Mouse (Mus musculus): Measurements from ENCODE around the gene Gspt1. TPM values are rescaled to one million over a fixed set of nuclear protein-coding genes. Genes with fewer than 3 reads are reported as not detected.
"Not testable (repeated sequence)": the region's sequence is repeated elsewhere in the genome, so short reads cannot be mapped to it uniquely, and the experiment has no call there.

Gspt1 gene
- 101 and 103 TPM in 2 replicates for polyA plus RNA-seq (2014; fragmentation: Nextera tagmentation; extraction: Ambion mirVana)

DNA sequence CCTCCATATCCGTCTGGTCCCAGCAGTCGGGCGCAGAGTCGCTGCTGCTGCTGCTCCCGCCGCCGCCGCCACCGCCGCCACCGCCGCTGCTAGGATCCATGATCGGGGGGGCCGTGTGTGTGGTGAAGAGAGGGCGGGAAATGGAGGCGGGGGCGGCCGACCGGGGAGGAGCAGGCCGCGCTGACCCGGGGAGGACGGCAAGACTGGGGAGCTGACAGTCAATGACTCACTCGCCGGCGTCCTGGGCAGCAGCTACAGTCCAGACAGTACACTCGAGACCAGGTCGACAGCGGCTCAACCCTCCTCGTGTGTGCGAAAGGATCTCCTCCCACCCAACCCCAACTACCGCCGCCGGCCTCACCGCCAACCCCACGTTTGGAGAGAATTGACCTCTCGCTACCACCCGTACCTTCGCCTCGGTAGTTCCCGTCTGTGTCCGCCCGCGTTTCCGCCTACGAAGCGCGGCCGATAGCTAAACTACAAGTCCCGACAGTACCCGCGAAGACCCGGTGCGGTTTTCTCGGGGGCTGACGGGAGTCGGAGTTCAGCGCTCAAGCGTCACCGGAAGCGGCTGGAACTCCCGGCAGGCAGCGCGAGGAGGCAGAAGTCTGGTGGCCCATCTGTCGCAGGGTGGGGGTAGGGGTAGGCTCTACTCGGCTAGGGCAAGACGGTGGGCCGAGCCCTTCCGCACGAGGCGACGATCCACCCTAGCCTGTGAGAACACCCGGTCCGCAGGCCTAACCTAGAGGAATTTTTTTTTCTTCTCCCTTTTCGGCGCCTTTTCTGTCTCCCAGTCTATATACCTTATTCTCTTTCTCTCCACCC lies at the start of gene Gspt1:
Gspt1 (minus strand) TSS at position 428 of the 825 bp plus-strand sequence.
- DNase-seq (ENCODE audit: low spot score) (peak; percentile 99), ATAC-seq (ENCODE audit: insufficient read depth, low FRiP score, low TSS enrichment) (peak; percentile 96)
- Histone ChIP-seq H3K4me2 (ENCODE audit: low read depth) (peak within 1 kb of the TSS; percentile 79), H3K4me1 (ENCODE audit: control insufficient read depth, insufficient read depth, low read length) (peaks cover 10% of the 10 kb centered on the region), H3K27ac (ENCODE audit: low read depth, low read length) (peak within 1 kb of the TSS; percentile 87), H3K9me3 (ENCODE audit: control insufficient read depth, low read length) (no peaks in the 10 kb centered on the region), H3K27me3 (ENCODE audit: control insufficient read depth, insufficient read depth, low read length) (no peaks in the 10 kb centered on the region), H3K36me3 (ENCODE audit: control insufficient read depth, insufficient read depth, low read length) (no peaks in the 10 kb centered on the region), H3K4me3 (ENCODE audit: low read depth, low read length) (peak within 1 kb of the TSS; percentile 99), H3K9ac (ENCODE audit: low read length) (peak within 1 kb of the TSS; percentile 94)
- under 1% methylated on average over 65 of the region's 76 CpGs for WGBS

DNA sequence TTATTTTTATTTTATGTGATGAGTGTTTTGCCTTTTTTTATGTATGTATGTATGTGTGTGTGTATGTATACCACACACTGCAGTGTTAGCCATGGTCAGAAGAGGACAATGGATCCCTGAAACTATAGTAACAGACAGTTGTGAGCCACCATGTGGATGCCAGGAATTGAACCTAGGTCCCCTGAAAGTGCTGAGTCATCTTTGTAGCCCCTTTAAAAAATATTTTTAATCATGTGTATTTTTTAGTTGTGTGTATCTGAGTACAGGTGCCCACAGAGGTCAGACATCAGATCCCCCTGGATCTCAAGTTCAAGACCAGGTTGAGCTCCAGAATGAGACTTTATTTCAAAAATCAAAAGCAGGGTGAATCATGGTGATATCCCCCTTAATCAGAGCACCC lies 49.6 kb upstream of the Gspt1 start:
- Histone ChIP-seq H3K36me3 (ENCODE audit: control insufficient read depth, insufficient read depth, low read length) (no peaks in the 10 kb centered on the region), H3K27ac (ENCODE audit: low read depth, low read length) (no peak overlapping the region), H3K4me3 (ENCODE audit: low read depth, low read length) (no peak overlapping the region), H3K9ac (ENCODE audit: low read length) (no peak overlapping the region), H3K4me2 (ENCODE audit: low read depth) (no peak overlapping the region), H3K4me1 (ENCODE audit: control insufficient read depth, insufficient read depth, low read length) (no peaks in the 10 kb centered on the region), H3K9me3 (ENCODE audit: control insufficient read depth, low read length) (no peaks in the 10 kb centered on the region), H3K27me3 (ENCODE audit: control insufficient read depth, insufficient read depth, low read length) (no peaks in the 10 kb centered on the region)
- no peak for DNase-seq (ENCODE audit: low spot score)
- no peak for ATAC-seq (ENCODE audit: insufficient read depth, low FRiP score, low TSS enrichment)

DNA sequence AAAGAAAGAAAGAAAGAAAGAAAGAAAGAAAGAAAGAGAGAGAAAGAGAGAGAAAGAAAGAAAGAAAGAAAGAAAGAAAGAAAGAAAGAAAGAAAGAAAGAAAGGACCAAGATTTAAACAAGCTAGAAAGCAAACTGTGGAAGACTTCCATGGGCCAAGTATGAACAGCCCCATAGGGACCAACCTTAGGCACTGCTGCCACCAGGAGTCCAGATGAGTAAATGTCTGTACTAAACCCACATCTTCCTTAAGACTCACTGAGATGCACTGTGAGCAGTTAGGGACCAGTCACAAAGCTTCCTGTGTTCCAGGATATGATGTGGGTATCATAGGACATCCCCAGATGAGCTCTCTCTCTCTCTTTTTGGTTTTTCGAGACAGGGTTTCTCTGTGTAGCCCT lies 43.6 kb upstream of the Gspt1 start:
- not testable (repeated sequence) for DNase-seq (ENCODE audit: low spot score)

GRCm38 (mm10) chr16:11295583-11295982 lies 41.5 kb upstream of the Gspt1 start:
- not testable (repeated sequence) for H3K9ac ChIP-seq (ENCODE audit: low read length); H3K4me3 ChIP-seq (ENCODE audit: low read depth, low read length); ATAC-seq (ENCODE audit: insufficient read depth, low FRiP score, low TSS enrichment); DNase-seq (ENCODE audit: low spot score); H3K36me3 ChIP-seq (ENCODE audit: control insufficient read depth, insufficient read depth, low read length); H3K27ac ChIP-seq (ENCODE audit: low read depth, low read length); H3K27me3 ChIP-seq (ENCODE audit: control insufficient read depth, insufficient read depth, low read length); H3K4me2 ChIP-seq (ENCODE audit: low read depth); H3K4me1 ChIP-seq (ENCODE audit: control insufficient read depth, insufficient read depth, low read length); H3K9me3 ChIP-seq (ENCODE audit: control insufficient read depth, low read length)
- WGBS = 85% methylated on average over 4 of the region's 4 CpGs

More for the DNA sequence above, 43.6 kb upstream of the Gspt1 start:
- H3K9ac ChIP-seq (ENCODE audit: low read length); H3K9me3 ChIP-seq (ENCODE audit: control insufficient read depth, low read length); H3K4me1 ChIP-seq (ENCODE audit: control insufficient read depth, insufficient read depth, low read length); H3K4me2 ChIP-seq (ENCODE audit: low read depth); H3K36me3 ChIP-seq (ENCODE audit: control insufficient read depth, insufficient read depth, low read length); H3K4me3 ChIP-seq (ENCODE audit: low read depth, low read length); H3K27ac ChIP-seq (ENCODE audit: low read depth, low read length); H3K27me3 ChIP-seq (ENCODE audit: control insufficient read depth, insufficient read depth, low read length); ATAC-seq (ENCODE audit: insufficient read depth, low FRiP score, low TSS enrichment): not testable (repeated sequence)
- 74% methylated on average over 1 of the region's 1 CpGs for WGBS

GRCm38 (mm10) chr16:11288873-11289272 lies 34.7 kb upstream of the Gspt1 start:
- not testable (repeated sequence) for H3K27me3 ChIP-seq (ENCODE audit: control insufficient read depth, insufficient read depth, low read length); H3K4me3 ChIP-seq (ENCODE audit: low read depth, low read length); H3K4me2 ChIP-seq (ENCODE audit: low read depth); H3K36me3 ChIP-seq (ENCODE audit: control insufficient read depth, insufficient read depth, low read length); H3K4me1 ChIP-seq (ENCODE audit: control insufficient read depth, insufficient read depth, low read length); H3K9me3 ChIP-seq (ENCODE audit: control insufficient read depth, low read length); DNase-seq (ENCODE audit: low spot score); H3K27ac ChIP-seq (ENCODE audit: low read depth, low read length); H3K9ac ChIP-seq (ENCODE audit: low read length); ATAC-seq (ENCODE audit: insufficient read depth, low FRiP score, low TSS enrichment)
- 94% methylated on average over 7 of the region's 8 CpGs for WGBS

GRCm38 (mm10) chr16:11285949-11286348 lies 31.8 kb upstream of the Gspt1 start:
- Histone ChIP-seq H3K4me1 (ENCODE audit: control insufficient read depth, insufficient read depth, low read length) (no peaks in the 10 kb centered on the region), H3K4me2 (ENCODE audit: low read depth) (no peak overlapping the region), H3K27ac (ENCODE audit: low read depth, low read length) (no peak overlapping the region), H3K9ac (ENCODE audit: low read length) (no peak overlapping the region), H3K4me3 (ENCODE audit: low read depth, low read length) (no peak overlapping the region), H3K9me3 (ENCODE audit: control insufficient read depth, low read length) (no peaks in the 10 kb centered on the region), H3K27me3 (ENCODE audit: control insufficient read depth, insufficient read depth, low read length) (no peaks in the 10 kb centered on the region), H3K36me3 (ENCODE audit: control insufficient read depth, insufficient read depth, low read length) (no peaks in the 10 kb centered on the region)
- WGBS = 79% methylated on average over 2 of the region's 2 CpGs
- ATAC-seq (ENCODE audit: insufficient read depth, low FRiP score, low TSS enrichment) = no peak
- DNase-seq (ENCODE audit: low spot score) = no peak

GRCm38 (mm10) chr16:11284881-11285280 lies 30.8 kb upstream of the Gspt1 start:
- Histone ChIP-seq H3K27ac (ENCODE audit: low read depth, low read length) (no peak overlapping the region), H3K4me3 (ENCODE audit: low read depth, low read length) (no peak overlapping the region), H3K9me3 (ENCODE audit: control insufficient read depth, low read length) (no peaks in the 10 kb centered on the region), H3K27me3 (ENCODE audit: control insufficient read depth, insufficient read depth, low read length) (no peaks in the 10 kb centered on the region), H3K36me3 (ENCODE audit: control insufficient read depth, insufficient read depth, low read length) (no peaks in the 10 kb centered on the region), H3K4me2 (ENCODE audit: low read depth) (no peak overlapping the region), H3K4me1 (ENCODE audit: control insufficient read depth, insufficient read depth, low read length) (no peaks in the 10 kb centered on the region), H3K9ac (ENCODE audit: low read length) (no peak overlapping the region)
- WGBS = 94% methylated on average over 2 of the region's 2 CpGs
- no peak for DNase-seq (ENCODE audit: low spot score)
- ATAC-seq (ENCODE audit: insufficient read depth, low FRiP score, low TSS enrichment) = no peak

- Histone ChIP-seq H3K36me3 (ENCODE audit: control insufficient read depth, insufficient read depth, low read length) (no peaks in the 10 kb centered on the region), H3K4me3 (ENCODE audit: low read depth, low read length) (no peak overlapping the region), H3K27ac (ENCODE audit: low read depth, low read length) (no peak overlapping the region), H3K9me3 (ENCODE audit: control insufficient read depth, low read length) (no peaks in the 10 kb centered on the region), H3K27me3 (ENCODE audit: control insufficient read depth, insufficient read depth, low read length) (no peaks in the 10 kb centered on the region), H3K4me1 (ENCODE audit: control insufficient read depth, insufficient read depth, low read length) (no peaks in the 10 kb centered on the region), H3K9ac (ENCODE audit: low read length) (no peak overlapping the region), H3K4me2 (ENCODE audit: low read depth) (no peak overlapping the region)
- DNase-seq (ENCODE audit: low spot score) = no peak
- 85% methylated on average over 5 of the region's 5 CpGs for WGBS
- ATAC-seq (ENCODE audit: insufficient read depth, low FRiP score, low TSS enrichment) = no peak
Measured at GRCm38 (mm10) chr16:11282655-11283232, 28.6 kb upstream of the Gspt1 start.

GRCm38 (mm10) chr16:11278778-11279177 lies 24.7 kb upstream of the Gspt1 start:
- H3K9ac ChIP-seq (ENCODE audit: low read length) = no peak overlapping the region
- no peak overlapping the region for H3K27ac ChIP-seq (ENCODE audit: low read depth, low read length)
- no peak for ATAC-seq (ENCODE audit: insufficient read depth, low FRiP score, low TSS enrichment)
- no peak overlapping the region for H3K4me2 ChIP-seq (ENCODE audit: low read depth)
- 81% methylated on average over 6 of the region's 6 CpGs for WGBS
- H3K4me3 ChIP-seq (ENCODE audit: low read depth, low read length) = no peak overlapping the region
- H3K27me3 ChIP-seq (ENCODE audit: control insufficient read depth, insufficient read depth, low read length) = no peaks in the 10 kb centered on the region
- H3K9me3 ChIP-seq (ENCODE audit: control insufficient read depth, low read length) = no peaks in the 10 kb centered on the region
- no peaks in the 10 kb centered on the region for H3K36me3 ChIP-seq (ENCODE audit: control insufficient read depth, insufficient read depth, low read length)
- no peaks in the 10 kb centered on the region for H3K4me1 ChIP-seq (ENCODE audit: control insufficient read depth, insufficient read depth, low read length)
- no peak for DNase-seq (ENCODE audit: low spot score)

Data from neural tube, embryonic 11.5 days (tissue).